Mouse (Mus musculus): Measurements from ENCODE around the gene Ulk2. TPM values are rescaled to one million over a fixed set of nuclear protein-coding genes. Genes with fewer than 3 reads are reported as not detected.

The Ulk2 gene
- total and polyA plus RNA-seq, 3 experiments: 47.1 to 65.4 (median 53.7) TPM

- TF ChIP-seq CTCF (IDR thresholded peaks at IDR 0.05): peak; percentile 58
- no peak for TF ChIP-seq POLR2A (IDR thresholded peaks at IDR 0.05; ENCODE audit: insufficient read depth, low read depth, low read length)
- TF ChIP-seq EP300 (IDR thresholded peaks at IDR 0.05; ENCODE audit: insufficient read depth, low read depth, low read length): no peak
- 86% methylated on average over 5 of the region's 5 CpGs for WGBS
- Histone ChIP-seq H3K36me3 (ENCODE audit: control insufficient read depth, insufficient read depth, low read length) (peaks cover 6% of the 10 kb centered on the region), H3K4me3 (no peak overlapping the region), H3K27ac (no peak overlapping the region), H3K4me1 (ENCODE audit: control insufficient read depth, insufficient read depth, low read length) (no peaks in the 10 kb centered on the region), H3K27me3 (ENCODE audit: control insufficient read depth, insufficient read depth, low read length) (no peaks in the 10 kb centered on the region), H3K9ac (ENCODE audit: low read depth, low read length) (no peak overlapping the region), H3K79me2 (replicated peaks; ENCODE audit: control insufficient read depth, insufficient read depth, low read length) (no peaks in the 10 kb centered on the region)
- no peak for DNase-seq
- intact Hi-C loops (cut with DNase I): no loop called here
Observed at GRCm38 (mm10) chr11:61751612-61752011, 103.3 kb downstream of the Ulk2 start.

- no peaks in the 10 kb centered on the region for H3K79me2 ChIP-seq (replicated peaks; ENCODE audit: control insufficient read depth, insufficient read depth, low read length)
- no peaks in the 10 kb centered on the region for H3K27me3 ChIP-seq (ENCODE audit: control insufficient read depth, insufficient read depth, low read length)
- no peak overlapping the region for H3K27ac ChIP-seq
- no peak for TF ChIP-seq CTCF (IDR thresholded peaks at IDR 0.05)
- no peak for TF ChIP-seq EP300 (IDR thresholded peaks at IDR 0.05; ENCODE audit: insufficient read depth, low read depth, low read length)
- no peak for TF ChIP-seq POLR2A (IDR thresholded peaks at IDR 0.05; ENCODE audit: insufficient read depth, low read depth, low read length)
- intact Hi-C loops (cut with DNase I): no loop called here
- 63% methylated on average over 3 of the region's 3 CpGs for WGBS
- H3K4me3 ChIP-seq: no peak overlapping the region
- H3K4me1 ChIP-seq (ENCODE audit: control insufficient read depth, insufficient read depth, low read length): peaks cover 1% of the 10 kb centered on the region; the same call in 1 of the 2 replicates
- no peak overlapping the region for H3K9ac ChIP-seq (ENCODE audit: low read depth, low read length)
- no peak for DNase-seq
- peaks cover 9% of the 10 kb centered on the region for H3K36me3 ChIP-seq (ENCODE audit: control insufficient read depth, insufficient read depth, low read length)
Observed at GRCm38 (mm10) chr11:61747161-61747560, 107.7 kb downstream of the Ulk2 start.

GRCm38 (mm10) chr11:61745781-61746180, 109.1 kb downstream of the Ulk2 start:
- H3K9ac ChIP-seq (ENCODE audit: low read depth, low read length): no peak overlapping the region
- intact Hi-C loops (cut with DNase I): no loop called here
- H3K27ac ChIP-seq: no peak overlapping the region
- peaks cover 1% of the 10 kb centered on the region; the same call in 1 of the 2 replicates for H3K4me1 ChIP-seq (ENCODE audit: control insufficient read depth, insufficient read depth, low read length)
- no peak for TF ChIP-seq CTCF (IDR thresholded peaks at IDR 0.05)
- no peak for TF ChIP-seq POLR2A (IDR thresholded peaks at IDR 0.05; ENCODE audit: insufficient read depth, low read depth, low read length)
- TF ChIP-seq EP300 (IDR thresholded peaks at IDR 0.05; ENCODE audit: insufficient read depth, low read depth, low read length): no peak
- peaks cover 8% of the 10 kb centered on the region for H3K36me3 ChIP-seq (ENCODE audit: control insufficient read depth, insufficient read depth, low read length)
- WGBS: 97% methylated on average over 9 of the region's 9 CpGs
- no peaks in the 10 kb centered on the region for H3K79me2 ChIP-seq (replicated peaks; ENCODE audit: control insufficient read depth, insufficient read depth, low read length)
- no peaks in the 10 kb centered on the region for H3K27me3 ChIP-seq (ENCODE audit: control insufficient read depth, insufficient read depth, low read length)
- H3K4me3 ChIP-seq: no peak overlapping the region
- no peak for DNase-seq

GRCm38 (mm10) chr11:61744460-61744859, 110.4 kb downstream of the Ulk2 start:
- 74% methylated on average over 3 of the region's 3 CpGs for WGBS
- H3K79me2 ChIP-seq (replicated peaks; ENCODE audit: control insufficient read depth, insufficient read depth, low read length): no peaks in the 10 kb centered on the region
- TF ChIP-seq POLR2A (IDR thresholded peaks at IDR 0.05; ENCODE audit: insufficient read depth, low read depth, low read length) (no peak), CTCF (IDR thresholded peaks at IDR 0.05) (peak; percentile 21; the same call in 1 of the 2 replicates)
- peaks cover 1% of the 10 kb centered on the region; the same call in 1 of the 2 replicates for H3K4me1 ChIP-seq (ENCODE audit: control insufficient read depth, insufficient read depth, low read length)
- H3K27me3 ChIP-seq (ENCODE audit: control insufficient read depth, insufficient read depth, low read length): no peaks in the 10 kb centered on the region
- DNase-seq: no peak
- intact Hi-C loops (cut with DNase I): no loop called here
- H3K27ac ChIP-seq: no peak overlapping the region
- no peak overlapping the region for H3K4me3 ChIP-seq
- peaks cover 6% of the 10 kb centered on the region for H3K36me3 ChIP-seq (ENCODE audit: control insufficient read depth, insufficient read depth, low read length)
- H3K9ac ChIP-seq (ENCODE audit: low read depth, low read length): no peak overlapping the region

GRCm38 (mm10) chr11:61743768-61744167, 111.1 kb downstream of the Ulk2 start:
- no peaks in the 10 kb centered on the region for H3K79me2 ChIP-seq (replicated peaks; ENCODE audit: control insufficient read depth, insufficient read depth, low read length)
- no peak overlapping the region for H3K9ac ChIP-seq (ENCODE audit: low read depth, low read length)
- H3K27me3 ChIP-seq (ENCODE audit: control insufficient read depth, insufficient read depth, low read length): no peaks in the 10 kb centered on the region
- no peak for TF ChIP-seq CTCF (IDR thresholded peaks at IDR 0.05)
- TF ChIP-seq POLR2A (IDR thresholded peaks at IDR 0.05; ENCODE audit: insufficient read depth, low read depth, low read length): no peak
- no peak for TF ChIP-seq EP300 (IDR thresholded peaks at IDR 0.05; ENCODE audit: insufficient read depth, low read depth, low read length)
- 71% methylated on average over 3 of the region's 3 CpGs for WGBS
- no peak overlapping the region for H3K4me3 ChIP-seq
- DNase-seq: no peak
- intact Hi-C loops (cut with DNase I): no loop called here
- peaks cover 6% of the 10 kb centered on the region for H3K36me3 ChIP-seq (ENCODE audit: control insufficient read depth, insufficient read depth, low read length)
- H3K4me1 ChIP-seq (ENCODE audit: control insufficient read depth, insufficient read depth, low read length): peaks cover 1% of the 10 kb centered on the region; the same call in 1 of the 2 replicates
- H3K27ac ChIP-seq: no peak overlapping the region

- WGBS: 97% methylated on average over 1 of the region's 1 CpGs
- Histone ChIP-seq H3K4me3 (no peak overlapping the region), H3K36me3 (ENCODE audit: control insufficient read depth, insufficient read depth, low read length) (peaks cover 6% of the 10 kb centered on the region), H3K27ac (no peak overlapping the region), H3K79me2 (replicated peaks; ENCODE audit: control insufficient read depth, insufficient read depth, low read length) (no peaks in the 10 kb centered on the region; the same call in 1 of the 2 replicates), H3K27me3 (ENCODE audit: control insufficient read depth, insufficient read depth, low read length) (no peaks in the 10 kb centered on the region), H3K4me1 (ENCODE audit: control insufficient read depth, insufficient read depth, low read length) (peaks cover 1% of the 10 kb centered on the region; the same call in 1 of the 2 replicates), H3K9ac (ENCODE audit: low read depth, low read length) (no peak overlapping the region)
- no peak for TF ChIP-seq EP300 (IDR thresholded peaks at IDR 0.05; ENCODE audit: insufficient read depth, low read depth, low read length)
- peak; percentile 41 for TF ChIP-seq CTCF (IDR thresholded peaks at IDR 0.05)
- no peak for TF ChIP-seq POLR2A (IDR thresholded peaks at IDR 0.05; ENCODE audit: insufficient read depth, low read depth, low read length)
- DNase-seq: no peak
- intact Hi-C loops (cut with DNase I): no loop called here
Observed at GRCm38 (mm10) chr11:61740500-61740899, 114.4 kb downstream of the Ulk2 start.
